Mouse (Mus musculus) myocyte (in vitro differentiated cells): ENCODE data around the gene Hey2.

Experiments
- CEBPB ChIP-seq: IDR thresholded peaks from 2 replicates; pipeline ENCODE4 v1.6.1; 2011; ENCODE audit warnings: mild to moderate bottlenecking, moderate library complexity; ENCODE audit not compliant: poor library complexity, insufficient read depth, severe bottlenecking
- E2F4 ChIP-seq: IDR thresholded peaks from one replicate; pipeline ENCODE4 v1.6.1; 2011; ENCODE audit warnings: mild to moderate bottlenecking, control low read depth, moderate library complexity; ENCODE audit not compliant: insufficient read depth
- MAX ChIP-seq: IDR thresholded peaks from one replicate; pipeline ENCODE4 v1.6.1; 2011; ENCODE audit warnings: low read depth, mild to moderate bottlenecking, control low read depth
- MYOD1 ChIP-seq, 3 experiments: IDR thresholded peaks; one replicate each; pipeline ENCODE4 v1.6.1; 2011; ENCODE audit warnings: control low read depth in 2 of 3, low read depth in 2 of 3, mild to moderate bottlenecking in 2 of 3, moderate library complexity in 1 of 3; ENCODE audit not compliant: insufficient read length in 2 of 3, control insufficient read depth in 1 of 3
- MYOG ChIP-seq, 3 experiments: IDR thresholded peaks; one replicate each; pipeline ENCODE4 v1.6.1; 2011; ENCODE audit warnings: control low read depth in 2 of 3, low read depth in 2 of 3, mild to moderate bottlenecking in 2 of 3; ENCODE audit not compliant: insufficient read length in 2 of 3, control insufficient read depth in 1 of 3, insufficient read depth in 1 of 3
- POLR2A ChIP-seq: IDR thresholded peaks from one replicate; pipeline ENCODE4 v1.6.1; 2011; ENCODE audit warnings: low read depth, mild to moderate bottlenecking, control low read depth, moderate library complexity; ENCODE audit not compliant: insufficient read length
- POLR2AphosphoS2 ChIP-seq: IDR thresholded peaks from one replicate; pipeline ENCODE4 v1.6.1; 2011; ENCODE audit warnings: low read depth, control low read depth; ENCODE audit not compliant: insufficient read length
- REST ChIP-seq: IDR thresholded peaks from one replicate; pipeline ENCODE4 v1.6.1; 2011; ENCODE audit warnings: mild to moderate bottlenecking, control low read depth, moderate library complexity; ENCODE audit not compliant: insufficient read depth, insufficient read length
- SRF ChIP-seq: IDR thresholded peaks from one replicate; pipeline ENCODE4 v1.6.1; 2011; ENCODE audit warnings: low read depth; ENCODE audit not compliant: control insufficient read depth, insufficient read length
- TCF12 ChIP-seq: IDR thresholded peaks from one replicate; pipeline ENCODE4 v1.6.1; 2011; ENCODE audit warnings: mild to moderate bottlenecking, control low read depth; ENCODE audit not compliant: poor library complexity, insufficient read depth, severe bottlenecking
- TCF3 ChIP-seq: IDR thresholded peaks from one replicate; pipeline ENCODE4 v1.6.1; 2011; ENCODE audit warnings: low read depth, control low read depth; ENCODE audit not compliant: insufficient read length
- USF1 ChIP-seq: IDR thresholded peaks from one replicate; pipeline ENCODE4 v1.6.1; 2011; ENCODE audit warnings: low read depth, mild to moderate bottlenecking, control low read depth, moderate library complexity

DNA sequence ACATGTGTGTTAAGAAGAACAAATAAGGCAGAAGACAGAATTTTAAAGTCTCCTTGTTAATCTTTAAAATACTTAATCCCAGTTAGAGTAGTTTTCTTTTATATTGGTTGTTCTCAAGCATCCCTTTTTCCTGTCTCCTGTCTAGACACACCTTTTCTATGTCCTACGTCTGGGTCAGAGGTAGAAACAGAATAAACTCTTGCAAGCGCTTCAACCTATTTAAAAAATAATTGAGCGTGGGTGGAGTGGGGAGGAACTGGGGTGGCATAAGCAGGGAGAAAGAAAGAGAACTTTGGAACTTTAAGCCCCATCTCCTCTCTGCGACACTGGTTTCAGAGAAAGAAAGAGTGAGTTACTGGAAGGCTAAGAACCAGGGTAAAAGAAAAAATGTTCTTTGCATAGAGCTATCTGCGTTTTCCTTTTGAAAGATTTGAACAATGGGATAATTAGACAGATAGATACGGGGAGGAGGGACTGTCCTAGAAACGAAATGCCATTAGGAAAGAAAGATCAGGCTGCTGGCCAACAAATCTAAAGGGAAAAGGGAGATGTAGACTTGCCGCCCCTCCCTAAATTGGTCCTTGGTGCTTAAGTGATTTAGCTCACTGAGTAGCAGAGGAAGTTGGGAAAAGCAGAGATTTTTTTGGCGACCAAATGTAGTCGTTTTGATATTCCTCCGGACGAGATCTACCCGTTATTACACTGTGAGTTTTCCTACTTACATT is 2.7 kb upstream of the Hey2 start:
- no peak for TF ChIP-seq TCF12
- no peak for TF ChIP-seq POLR2A
- TF ChIP-seq MYOD1 (IDR thresholded peaks at IDR 0.05; ENCODE audit: control insufficient read depth in 1 of 3, insufficient read length in 2 of 3, low read depth in 2 of 3), result no peak
- TF ChIP-seq E2F4, result no peak
- TF ChIP-seq MYOG (IDR thresholded peaks at IDR 0.05; ENCODE audit: control insufficient read depth in 1 of 3, insufficient read depth in 1 of 3, insufficient read length in 2 of 3, low read depth in 2 of 3), result no peak
- TF ChIP-seq USF1, result no peak
- no peak for TF ChIP-seq MAX
- no peak for TF ChIP-seq CEBPB
- no peak for TF ChIP-seq POLR2AphosphoS2
- no peak for TF ChIP-seq TCF3
- no peak for TF ChIP-seq SRF
- TF ChIP-seq REST, result no peak
